Mouse (Mus musculus) 3134 (cell line): ENCODE results near the gene Mboat2.

Experiments used
- DNase-seq: peaks from one replicate; pipeline ENCODE4 v3.0.0-alpha.2; 2011; ENCODE audit warnings: low spot score; ENCODE audit not compliant: insufficient read length; ENCODE audit errors: extremely low read depth

The Mboat2 gene

GRCm38 (mm10) chr12:24860436-24860835, 29.8 kb downstream of the Mboat2 start:
- DNase-seq, result no peak

GRCm38 (mm10) chr12:24863762-24864161, 33.1 kb downstream of the Mboat2 start:
- DNase-seq, result no peak

GRCm38 (mm10) chr12:24866645-24867044, 36.0 kb downstream of the Mboat2 start:
- DNase-seq, result no peak

GRCm38 (mm10) chr12:24868694-24869093, 38.0 kb downstream of the Mboat2 start:
- no peak for DNase-seq

- no peak for DNase-seq
Observed at GRCm38 (mm10) chr12:24869231-24869630, 38.6 kb downstream of the Mboat2 start.

- DNase-seq, result no peak
Observed at GRCm38 (mm10) chr12:24870901-24871300, 40.2 kb downstream of the Mboat2 start.

GRCm38 (mm10) chr12:24872264-24872663, 41.6 kb downstream of the Mboat2 start:
- DNase-seq, result no peak

GRCm38 (mm10) chr12:24872689-24873088, 42.0 kb downstream of the Mboat2 start:
- DNase-seq, result no peak

- no peak for DNase-seq
Observed at GRCm38 (mm10) chr12:24875908-24876307, 45.2 kb downstream of the Mboat2 start.

GRCm38 (mm10) chr12:24877231-24877630, 46.6 kb downstream of the Mboat2 start:
- DNase-seq, result no peak

GRCm38 (mm10) chr12:24878090-24878489, 47.4 kb downstream of the Mboat2 start:
- no peak for DNase-seq

- no peak for DNase-seq
Observed at GRCm38 (mm10) chr12:24878735-24879362, 48.2 kb downstream of the Mboat2 start.

- no peak for DNase-seq
Observed at GRCm38 (mm10) chr12:24879613-24880029, 48.9 kb downstream of the Mboat2 start.

GRCm38 (mm10) chr12:24883279-24883678, 52.6 kb downstream of the Mboat2 start:
- DNase-seq, result no peak

GRCm38 (mm10) chr12:24886800-24887199, 56.1 kb downstream of the Mboat2 start:
- DNase-seq, result no peak

- DNase-seq, result no peak
Observed at GRCm38 (mm10) chr12:24889371-24890051, 58.8 kb downstream of the Mboat2 start.

- no peak for DNase-seq
Observed at GRCm38 (mm10) chr12:24890158-24890557, 59.5 kb downstream of the Mboat2 start.

GRCm38 (mm10) chr12:24890684-24891459, 60.2 kb downstream of the Mboat2 start:
- DNase-seq, result no peak

- DNase-seq, result no peak
Observed at GRCm38 (mm10) chr12:24892536-24892935, 61.9 kb downstream of the Mboat2 start.

- no peak for DNase-seq
Observed at GRCm38 (mm10) chr12:24893777-24894468, 63.2 kb downstream of the Mboat2 start.

GRCm38 (mm10) chr12:24895352-24895751, 64.7 kb downstream of the Mboat2 start:
- DNase-seq, result no peak
